Mouse (Mus musculus): ENCODE results near the gene Theg. TPM values are rescaled to one million over a fixed set of nuclear protein-coding genes. Genes with fewer than 3 reads are reported as not detected.

Theg gene
- total and polyA plus RNA-seq, 3 experiments = not detected

DNA sequence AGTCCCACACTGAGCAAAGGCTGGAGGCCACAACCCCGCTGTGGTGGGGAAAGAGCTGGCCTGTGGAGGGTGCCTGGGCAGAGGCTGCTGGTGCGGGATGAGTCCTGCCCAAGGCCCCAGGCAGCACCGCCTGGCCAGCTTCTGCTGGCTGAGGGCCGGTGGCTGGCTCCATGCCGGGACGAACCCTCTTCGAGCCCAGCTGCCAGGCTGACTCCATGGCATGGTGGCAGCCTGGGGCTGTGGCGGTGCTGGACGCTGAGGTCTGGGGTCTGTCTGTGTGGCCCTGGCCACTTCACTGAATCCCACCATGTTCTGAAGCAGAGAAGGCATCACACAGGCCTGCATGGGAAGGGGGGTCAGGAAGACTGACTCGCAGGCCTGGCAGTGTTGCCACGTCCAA, 46.4 kb downstream of the Theg start:
- Histone ChIP-seq H3K9ac (ENCODE audit: control insufficient read depth, low read depth, low read length, poor library complexity, severe bottlenecking) (no peak overlapping the region), H3K27ac (ENCODE audit: control insufficient read depth, low read depth, low read length) (no peak overlapping the region), H3K9me3 (replicated peaks; ENCODE audit: insufficient read depth, low read length) (no peaks in the 10 kb centered on the region), H3K4me1 (ENCODE audit: control insufficient read depth in 1 of 2, insufficient read depth in 2 of 2, low read length in 2 of 2) (no peaks in the 10 kb centered on the region), H3K4me3 (ENCODE audit: control insufficient read depth in 1 of 2, insufficient read depth in 1 of 2, low read depth in 2 of 2, low read length in 2 of 2) (no peak overlapping the region), H3K27me3 (ENCODE audit: control insufficient read depth in 1 of 2, insufficient read depth in 2 of 2, low read length in 2 of 2) (no peaks in the 10 kb centered on the region), H3K79me2 (ENCODE audit: control insufficient read depth, insufficient read depth, low read length, poor library complexity) (no peaks in the 10 kb centered on the region), H3K36me3 (ENCODE audit: control insufficient read depth in 1 of 2, insufficient read depth in 2 of 2, low read length in 2 of 2) (no peaks in the 10 kb centered on the region)
- DNase-seq (ENCODE audit: low read depth, low spot score) = no peak
- TF ChIP-seq SIN3A (IDR thresholded peaks at IDR 0.05; ENCODE audit: low read length) = no peak
- TF ChIP-seq NELFE (IDR thresholded peaks at IDR 0.05; ENCODE audit: low read depth, low read length) = no peak
- no peak for TF ChIP-seq KAT2A (conservative IDR thresholded peaks at IDR 0.05; ENCODE audit: low read depth, low read length)
- TF ChIP-seq RAD21 (IDR thresholded peaks at IDR 0.05; ENCODE audit: low read depth, low read length) = no peak
- TF ChIP-seq E2F4 (IDR thresholded peaks at IDR 0.05; ENCODE audit: borderline replicate concordance, low read depth, low read length) = no peak
- TF ChIP-seq POLR2AphosphoS2 (IDR thresholded peaks at IDR 0.05; ENCODE audit: low read length) = no peak
- no peak for TF ChIP-seq ZKSCAN1 (IDR thresholded peaks at IDR 0.05; ENCODE audit: low read depth, low read length)

GRCm38 (mm10) chr10:79539701-79540495, 47.2 kb downstream of the Theg start:
- no peaks in the 10 kb centered on the region for H3K27me3 ChIP-seq (ENCODE audit: control insufficient read depth in 1 of 2, insufficient read depth in 2 of 2, low read length in 2 of 2)
- H3K36me3 ChIP-seq (ENCODE audit: control insufficient read depth in 1 of 2, insufficient read depth in 2 of 2, low read length in 2 of 2) = no peaks in the 10 kb centered on the region
- H3K27ac ChIP-seq (ENCODE audit: control insufficient read depth, low read depth, low read length) = no peak overlapping the region
- DNase-seq (ENCODE audit: low read depth, low spot score) = no peak
- H3K79me2 ChIP-seq (ENCODE audit: control insufficient read depth, insufficient read depth, low read length, poor library complexity) = no peaks in the 10 kb centered on the region
- no peak overlapping the region for H3K9ac ChIP-seq (ENCODE audit: control insufficient read depth, low read depth, low read length, poor library complexity, severe bottlenecking)
- no peak for TF ChIP-seq CTCF (IDR thresholded peaks at IDR 0.05 in 2 of 3, conservative IDR thresholded peaks at IDR 0.05 in 1 of 3; ENCODE audit: control insufficient read depth in 1 of 3, insufficient read depth in 1 of 3, low read depth in 2 of 3, low read length in 3 of 3, poor library complexity in 1 of 3, severe bottlenecking in 1 of 3)
- TF ChIP-seq ETS1 (IDR thresholded peaks at IDR 0.05; ENCODE audit: low read depth, low read length) = no peak
- TF ChIP-seq GATA1 (IDR thresholded peaks at IDR 0.05; ENCODE audit: low read depth, low read length) = no peak
- no peak for TF ChIP-seq NELFE (IDR thresholded peaks at IDR 0.05; ENCODE audit: low read depth, low read length)
- TF ChIP-seq RAD21 (IDR thresholded peaks at IDR 0.05; ENCODE audit: low read depth, low read length) = no peak
- no peak for TF ChIP-seq MEF2A (IDR thresholded peaks at IDR 0.05; ENCODE audit: extremely low read depth, insufficient replicate concordance, low read depth, low read length, poor library complexity, severe bottlenecking)
- no peak for TF ChIP-seq RCOR1 (IDR thresholded peaks at IDR 0.05; ENCODE audit: low read depth, low read length)
- no peak for TF ChIP-seq TBP (IDR thresholded peaks at IDR 0.05; ENCODE audit: low read depth, low read length)
- no peak for TF ChIP-seq USF2 (IDR thresholded peaks at IDR 0.05; ENCODE audit: borderline replicate concordance in 1 of 2, insufficient read depth in 1 of 2, low read depth in 1 of 2, low read length in 2 of 2)
- H3K9me3 ChIP-seq (replicated peaks; ENCODE audit: insufficient read depth, low read length) = no peaks in the 10 kb centered on the region
- no peak overlapping the region for H3K4me3 ChIP-seq (ENCODE audit: control insufficient read depth in 1 of 2, insufficient read depth in 1 of 2, low read depth in 2 of 2, low read length in 2 of 2)
- no peaks in the 10 kb centered on the region for H3K4me1 ChIP-seq (ENCODE audit: control insufficient read depth in 1 of 2, insufficient read depth in 2 of 2, low read length in 2 of 2)

All from MEL (cell line).